Mouse (Mus musculus) limb, embryonic 15.5 days (tissue): ENCODE results near the gene Nfic. TPM values are rescaled to one million over a fixed set of nuclear protein-coding genes. Genes with fewer than 3 reads are reported as not detected.

Experiments
- ATAC-seq: fragments of 200-750 bp; cut with Nextera tagmentation; 2 replicates; pipeline ENCODE4 v1.8.0; 2017; ENCODE audit warnings: low read depth, moderate TSS enrichment; ENCODE audit not compliant: insufficient number of reproducible peaks, low FRiP score, low TSS enrichment
- H3K27ac ChIP-seq: fragments of 300-500 bp; sonication (generic); 2 replicates; pipeline ENCODE4 v1.5.1; 2015; ENCODE audit warnings: moderate library complexity, mild to moderate bottlenecking, inconsistent platforms
- H3K27me3 ChIP-seq: fragments of 300-500 bp; sonication (generic); 2 replicates; pipeline ENCODE4 v1.6.1; 2015; ENCODE audit warnings: inconsistent platforms
- H3K36me3 ChIP-seq: fragments of 300-500 bp; sonication (generic); 2 replicates; pipeline ENCODE4 v1.6.1; 2015; ENCODE audit warnings: inconsistent platforms
- H3K4me1 ChIP-seq: fragments of 300-500 bp; sonication (generic); 2 replicates; pipeline ENCODE4 v1.6.1; 2015; ENCODE audit warnings: inconsistent platforms
- H3K4me2 ChIP-seq: fragments of 300-500 bp; sonication (generic); 2 replicates; pipeline ENCODE4 v1.6.1; 2015; ENCODE audit warnings: mild to moderate bottlenecking, inconsistent platforms
- H3K4me3 ChIP-seq: fragments of 300-500 bp; sonication (generic); 2 replicates; pipeline ENCODE4 v1.5.1; 2015; ENCODE audit warnings: mild to moderate bottlenecking, inconsistent platforms
- H3K9ac ChIP-seq: fragments of 300-500 bp; sonication (generic); 2 replicates; pipeline ENCODE4 v1.6.1; 2015; ENCODE audit warnings: inconsistent platforms
- H3K9me3 ChIP-seq: fragments of 300-500 bp; sonication (generic); 2 replicates; pipeline ENCODE4 v1.6.1; 2016; ENCODE audit warnings: inconsistent platforms
- WGBS: fragments of 180-500 bp; shearing (Covaris S2); methylation state at CpG from one replicate; pipeline ENCODE4 v1.1.7; 2015; 5-methylcytosine and 5-hydroxymethylcytosine counted together
- polyA plus RNA-seq: library from polyadenylated mRNA; unstranded; fragments of >200 nt; fragmentation: Nextera tagmentation; extraction: Ambion mirVana; gene quantifications from 2 replicates; pipeline ENCODE4 v1.2.1, GENCODE M21; 2015

Nfic gene
- polyA plus RNA-seq, 1 experiment from 2014 or later: 138 TPM

GRCm38 (mm10) chr10:81379183-81379553 is 76.3 kb downstream of the Nfic start:
- peak overlapping the region; percentile 26; the same call in 1 of the 2 replicates for H3K9ac ChIP-seq
- H3K4me2 ChIP-seq: peak overlapping the region; percentile 60
- H3K4me3 ChIP-seq: peak overlapping the region; percentile 82
- no peaks in the 10 kb centered on the region for H3K9me3 ChIP-seq
- peak overlapping the region; percentile 83 for H3K27ac ChIP-seq
- H3K36me3 ChIP-seq: peaks cover 13% of the 10 kb centered on the region
- peaks cover 19% of the 10 kb centered on the region for H3K4me1 ChIP-seq
- ATAC-seq: no peak
- H3K27me3 ChIP-seq: no peaks in the 10 kb centered on the region
- 54% methylated on average over 3 of the region's 3 CpGs for WGBS

GRCm38 (mm10) chr10:81378553-81379182 is 76.8 kb downstream of the Nfic start:
- peak overlapping the region; percentile 83 for H3K27ac ChIP-seq
- no peaks in the 10 kb centered on the region for H3K9me3 ChIP-seq
- H3K36me3 ChIP-seq: peaks cover 18% of the 10 kb centered on the region
- H3K27me3 ChIP-seq: no peaks in the 10 kb centered on the region
- H3K4me2 ChIP-seq: peak overlapping the region; percentile 60
- WGBS: under 1% methylated on average over 46 of the region's 46 CpGs
- peak overlapping the region; percentile 82 for H3K4me3 ChIP-seq
- peak overlapping the region; percentile 83 for H3K9ac ChIP-seq
- ATAC-seq: peak; percentile 98
- peaks cover 19% of the 10 kb centered on the region for H3K4me1 ChIP-seq

GRCm38 (mm10) chr10:81377793-81378552 is 77.5 kb downstream of the Nfic start, which contains the start of gene Fzr1:
Gene Fzr1 (minus strand): TSS chr10:81378516.
- peak; percentile 16 for ATAC-seq
- peaks cover 25% of the 10 kb centered on the region for H3K36me3 ChIP-seq
- peak within 1 kb of the TSS; percentile 82 for H3K4me3 ChIP-seq
- peak within 1 kb of the TSS; percentile 83 for H3K27ac ChIP-seq
- peak within 1 kb of the TSS; percentile 60 for H3K4me2 ChIP-seq
- peak within 1 kb of the TSS; percentile 83 for H3K9ac ChIP-seq
- no peaks in the 10 kb centered on the region for H3K27me3 ChIP-seq
- H3K4me1 ChIP-seq: peaks cover 24% of the 10 kb centered on the region
- no peaks in the 10 kb centered on the region for H3K9me3 ChIP-seq
- under 1% methylated on average over 50 of the region's 59 CpGs for WGBS

- H3K9me3 ChIP-seq: no peaks in the 10 kb centered on the region
- peaks cover 26% of the 10 kb centered on the region for H3K4me1 ChIP-seq
- 51% methylated on average over 2 of the region's 2 CpGs for WGBS
- peak overlapping the region; percentile 54; the same call in 1 of the 2 replicates for H3K27ac ChIP-seq
- ATAC-seq: no peak
- H3K4me3 ChIP-seq: peak overlapping the region; percentile 82
- H3K27me3 ChIP-seq: no peaks in the 10 kb centered on the region
- peak overlapping the region; percentile 60 for H3K4me2 ChIP-seq
- peak overlapping the region; percentile 83 for H3K9ac ChIP-seq
- peaks cover 31% of the 10 kb centered on the region for H3K36me3 ChIP-seq
Observed at GRCm38 (mm10) chr10:81377362-81377664, 78.1 kb downstream of the Nfic start.

GRCm38 (mm10) chr10:81376561-81377361 is 78.7 kb downstream of the Nfic start:
- no peak for ATAC-seq
- H3K4me3 ChIP-seq: peak overlapping the region; percentile 82
- H3K27ac ChIP-seq: peak overlapping the region; percentile 54; the same call in 1 of the 2 replicates
- 25% methylated on average over 6 of the region's 6 CpGs for WGBS
- H3K4me1 ChIP-seq: peaks cover 26% of the 10 kb centered on the region
- peaks cover 37% of the 10 kb centered on the region for H3K36me3 ChIP-seq
- peak overlapping the region; percentile 83 for H3K9ac ChIP-seq
- peak overlapping the region; percentile 60 for H3K4me2 ChIP-seq
- no peaks in the 10 kb centered on the region for H3K9me3 ChIP-seq
- H3K27me3 ChIP-seq: no peaks in the 10 kb centered on the region

- Histone ChIP-seq H3K9me3 (no peaks in the 10 kb centered on the region), H3K4me3 (no peak overlapping the region), H3K27me3 (no peaks in the 10 kb centered on the region), H3K4me2 (no peak overlapping the region), H3K27ac (no peak overlapping the region), H3K9ac (no peak overlapping the region), H3K36me3 (peaks cover 51% of the 10 kb centered on the region), H3K4me1 (peaks cover 26% of the 10 kb centered on the region)
- no peak for ATAC-seq
- 93% methylated on average over 10 of the region's 10 CpGs for WGBS
Observed at GRCm38 (mm10) chr10:81375322-81375721, 80.1 kb downstream of the Nfic start.

GRCm38 (mm10) chr10:81367207-81367495 is 88.3 kb downstream of the Nfic start:
- no peak overlapping the region for H3K4me2 ChIP-seq
- H3K36me3 ChIP-seq: peaks cover 64% of the 10 kb centered on the region
- H3K27ac ChIP-seq: no peak overlapping the region
- no peak for ATAC-seq
- H3K9me3 ChIP-seq: no peaks in the 10 kb centered on the region
- WGBS: 73% methylated on average over 6 of the region's 6 CpGs
- H3K9ac ChIP-seq: no peak overlapping the region
- H3K4me1 ChIP-seq: peaks cover 32% of the 10 kb centered on the region
- H3K4me3 ChIP-seq: no peak overlapping the region
- H3K27me3 ChIP-seq: peaks cover 34% of the 10 kb centered on the region

- Histone ChIP-seq H3K27me3 (peaks cover 34% of the 10 kb centered on the region), H3K4me3 (no peak overlapping the region), H3K4me2 (no peak overlapping the region), H3K36me3 (peaks cover 59% of the 10 kb centered on the region), H3K9ac (no peak overlapping the region), H3K4me1 (peaks cover 32% of the 10 kb centered on the region), H3K9me3 (no peaks in the 10 kb centered on the region), H3K27ac (no peak overlapping the region)
- ATAC-seq: no peak
- WGBS: 82% methylated on average over 6 of the region's 6 CpGs
Observed at GRCm38 (mm10) chr10:81366477-81367206, 88.8 kb downstream of the Nfic start.

- Histone ChIP-seq H3K27ac (no peak within 1 kb of the TSS), H3K27me3 (peaks cover 34% of the 10 kb centered on the region), H3K9me3 (no peaks in the 10 kb centered on the region), H3K4me1 (peaks cover 35% of the 10 kb centered on the region), H3K36me3 (peaks cover 52% of the 10 kb centered on the region), H3K9ac (peak within 1 kb of the TSS; percentile 23; the same call in 1 of the 2 replicates), H3K4me2 (peak within 1 kb of the TSS; percentile 50), H3K4me3 (peak within 1 kb of the TSS; percentile 32)
- no peak for ATAC-seq
- WGBS: 33% methylated on average over 12 of the region's 12 CpGs
Observed at GRCm38 (mm10) chr10:81365672-81366476, 89.6 kb downstream of the Nfic start, which contains the start of gene 4930404N11Rik. Gene 4930404N11Rik (minus strand): TSS chr10:81365816.

- no peak overlapping the region for H3K9ac ChIP-seq
Observed at GRCm38 (mm10) chr10:81365073-81365472, 90.4 kb downstream of the Nfic start.

More at GRCm38 (mm10) chr10:81365073-81365472, 90.4 kb downstream of the Nfic start:
- Histone ChIP-seq H3K27ac (no peak overlapping the region), H3K27me3 (peaks cover 34% of the 10 kb centered on the region), H3K4me3 (no peak overlapping the region; the same call in 1 of the 2 replicates), H3K4me2 (peak overlapping the region; percentile 50; the same call in 1 of the 2 replicates), H3K9me3 (no peaks in the 10 kb centered on the region), H3K4me1 (peaks cover 39% of the 10 kb centered on the region), H3K36me3 (peaks cover 46% of the 10 kb centered on the region)
- ATAC-seq: no peak
- 40% methylated on average over 4 of the region's 4 CpGs for WGBS
